Comparison of ENCODE assay signal across 13 mouse cellular contexts in the genomic region with DNA sequence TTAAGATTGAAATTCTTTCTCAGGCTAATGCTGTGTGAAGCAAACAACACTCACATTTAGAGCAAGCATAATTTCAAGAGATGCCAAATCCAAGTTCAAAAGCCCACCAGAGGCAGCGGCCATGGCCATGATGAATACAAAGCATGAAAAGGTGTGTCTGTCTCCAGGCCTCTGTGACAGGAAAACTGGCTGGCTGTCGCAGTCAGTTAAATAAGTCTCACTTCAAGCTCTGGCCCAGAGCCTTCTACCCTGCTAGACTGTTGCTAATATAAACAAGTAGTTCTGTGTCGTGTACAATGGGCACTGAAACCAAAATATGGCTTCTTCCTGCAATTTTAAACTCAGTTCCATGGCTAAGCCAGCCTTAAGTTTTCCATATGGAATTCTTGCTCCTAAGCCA.
"Had no signal": no experiment of that assay in that cellular context is flagged by ENCODE, and none has a peak within 500 bp of the region (broad histone marks: within the 10 kb centered on the region; RNA-seq: fewer than 3 reads in every experiment).

No protein-coding gene starts in this region.

- H3K27ac ChIP-seq: kidney, postnatal 0 days; liver, embryonic 12.5 days; lung, embryonic 15.5 days; midbrain, embryonic 12.5 days; neural tube, embryonic 13.5 days had no signal

- H3K4me1 ChIP-seq: liver, embryonic 12.5 days; lung, embryonic 15.5 days had no signal

- H3K4me3 ChIP-seq: liver, embryonic 12.5 days; lung, embryonic 15.5 days; midbrain, embryonic 12.5 days; neural tube, embryonic 13.5 days had no signal

- DNase-seq: kidney, adult 9 months; kidney, postnatal 36 days; lung, postnatal 4 days; retina, postnatal 1 day; right cerebral cortex, postnatal 4 days; spleen, adult 18-20 months; thymus, adult 18-20 months; thymus, postnatal 14 days had no signal

- H3K27me3 ChIP-seq: liver, embryonic 12.5 days; lung, embryonic 15.5 days; midbrain, embryonic 12.5 days; neural tube, embryonic 13.5 days had no signal

- ATAC-seq: liver, embryonic 12.5 days had no signal

- H3K4me2 ChIP-seq: liver, embryonic 12.5 days; lung, embryonic 15.5 days; midbrain, embryonic 12.5 days; neural tube, embryonic 13.5 days had no signal

- H3K36me3 ChIP-seq: liver, embryonic 12.5 days; midbrain, embryonic 12.5 days had no signal

- H3K9ac ChIP-seq: liver, embryonic 12.5 days; lung, embryonic 15.5 days; midbrain, embryonic 12.5 days; neural tube, embryonic 13.5 days had no signal

- H3K9me3 ChIP-seq: liver, embryonic 12.5 days; lung, embryonic 15.5 days; midbrain, embryonic 12.5 days; neural tube, embryonic 13.5 days had no signal
